Mouse (Mus musculus): ENCODE data around the gene Gm36028. TPM values are rescaled to one million over a fixed set of nuclear protein-coding genes. Genes with fewer than 3 reads are reported as not detected.

The Gm36028 gene
- polyA plus RNA-seq (2015; fragmentation: Illumina TruSeq; extraction: RNeasy Lipid Tissue Mini Kit (QIAGEN cat#74804); ENCODE audit: low read depth, low replicate concordance): not detected

GRCm38 (mm10) chr16:37861029-37861428, at the start of gene Gm36028:
TSS of gene Gm36028 (minus strand) at chr16:37861146.

GRCm38 (mm10) chr16:37867791-37868505, 7.0 kb upstream of the Gm36028 start, which contains the start of gene Lrrc58:
TSS of gene Lrrc58 (plus strand) at chr16:37868389.

Other genes with a start within 250 kb of the Gm36028 start
- 90.3 TPM for gene Ndufb4, start 206.7 kb downstream of the Gm36028 start, polyA plus RNA-seq (2015; fragmentation: Illumina TruSeq; extraction: RNeasy Lipid Tissue Mini Kit (QIAGEN cat#74804); ENCODE audit: low read depth, low replicate concordance)
- 25.9 TPM for gene Fstl1, start 84.3 kb downstream of the Gm36028 start, polyA plus RNA-seq (2015; fragmentation: Illumina TruSeq; extraction: RNeasy Lipid Tissue Mini Kit (QIAGEN cat#74804); ENCODE audit: low read depth, low replicate concordance)
- gene Lrrc58, start 7.2 kb upstream of the Gm36028 start, polyA plus RNA-seq (2015; fragmentation: Illumina TruSeq; extraction: RNeasy Lipid Tissue Mini Kit (QIAGEN cat#74804); ENCODE audit: low read depth, low replicate concordance): 28.1 TPM
- gene Gpr156, start 55.4 kb upstream of the Gm36028 start, polyA plus RNA-seq (2015; fragmentation: Illumina TruSeq; extraction: RNeasy Lipid Tissue Mini Kit (QIAGEN cat#74804); ENCODE audit: low read depth, low replicate concordance): 0.91 TPM
- 69.1 TPM for gene Gsk3b, start 227.9 kb upstream of the Gm36028 start, polyA plus RNA-seq (2015; fragmentation: Illumina TruSeq; extraction: RNeasy Lipid Tissue Mini Kit (QIAGEN cat#74804); ENCODE audit: low read depth, low replicate concordance)